Mouse (Mus musculus): ENCODE data around the gene Efcab9. TPM values are rescaled to one million over a fixed set of nuclear protein-coding genes. Genes with fewer than 3 reads are reported as not detected.
A peak's percentile ranks its signal among the peaks of the same experiment; 100 is the strongest.

Gene Efcab9
- polyA plus RNA-seq, 1 experiment from 2014 or later, result 0.29 TPM

DNA sequence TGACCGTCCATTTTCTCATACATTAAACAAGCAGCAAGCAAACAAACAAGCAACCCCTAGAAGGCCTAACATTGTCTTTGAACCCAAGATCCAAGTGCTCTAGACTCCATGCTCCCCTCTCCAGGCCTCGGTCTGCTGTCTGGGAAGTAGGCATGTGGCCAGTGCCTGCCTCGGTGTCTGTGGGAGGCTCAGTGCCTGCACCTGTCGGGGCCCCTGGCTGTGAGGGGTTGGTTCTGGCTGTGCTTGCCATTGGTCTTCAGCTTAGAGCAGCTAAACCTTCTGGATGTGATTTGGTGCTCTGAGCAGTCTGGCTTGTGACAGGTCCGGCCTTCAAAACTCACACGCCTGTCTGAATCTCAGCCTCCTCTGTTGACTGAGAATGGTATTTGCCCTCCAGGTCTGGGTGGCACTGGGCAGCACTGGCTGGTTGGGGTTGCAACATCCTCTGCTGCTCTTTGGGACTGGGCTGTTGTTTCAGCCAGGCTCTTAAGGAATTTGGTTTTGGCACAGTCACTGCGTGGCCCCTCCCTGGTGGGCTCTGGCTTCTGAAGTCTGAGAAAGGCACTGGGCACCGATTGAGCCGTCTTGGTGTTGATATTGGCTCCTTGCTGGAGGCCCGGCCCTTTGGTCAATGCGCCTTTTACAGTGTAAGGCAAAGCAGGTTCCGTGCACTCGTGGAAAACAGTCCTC is 20.7 kb upstream of the Efcab9 start:
- no peak for ATAC-seq (replicated peaks; ENCODE audit: low FRiP score)
- H3K4me2 ChIP-seq (ENCODE audit: low read depth, low read length, severe bottlenecking), result no peak overlapping the region
- 78% methylated on average over 13 of the region's 13 CpGs for WGBS
- no peaks in the 10 kb centered on the region for H3K36me3 ChIP-seq (ENCODE audit: control insufficient read depth, insufficient read depth, low read length)
- H3K4me3 ChIP-seq (ENCODE audit: low read depth, low read length), result no peak overlapping the region
- H3K4me1 ChIP-seq (replicated peaks; ENCODE audit: control insufficient read depth, insufficient read depth, low read length), result no peaks in the 10 kb centered on the region; the same call in 1 of the 2 replicates
- no peak overlapping the region for H3K27ac ChIP-seq (ENCODE audit: low read depth, low read length)
- H3K27me3 ChIP-seq (ENCODE audit: control insufficient read depth, insufficient read depth, low read length), result no peaks in the 10 kb centered on the region
- no peaks in the 10 kb centered on the region for H3K9me3 ChIP-seq (ENCODE audit: control insufficient read depth, low read length)
- no peak for DNase-seq (ENCODE audit: low spot score)
- no peak overlapping the region for H3K9ac ChIP-seq (ENCODE audit: low read length)

DNA sequence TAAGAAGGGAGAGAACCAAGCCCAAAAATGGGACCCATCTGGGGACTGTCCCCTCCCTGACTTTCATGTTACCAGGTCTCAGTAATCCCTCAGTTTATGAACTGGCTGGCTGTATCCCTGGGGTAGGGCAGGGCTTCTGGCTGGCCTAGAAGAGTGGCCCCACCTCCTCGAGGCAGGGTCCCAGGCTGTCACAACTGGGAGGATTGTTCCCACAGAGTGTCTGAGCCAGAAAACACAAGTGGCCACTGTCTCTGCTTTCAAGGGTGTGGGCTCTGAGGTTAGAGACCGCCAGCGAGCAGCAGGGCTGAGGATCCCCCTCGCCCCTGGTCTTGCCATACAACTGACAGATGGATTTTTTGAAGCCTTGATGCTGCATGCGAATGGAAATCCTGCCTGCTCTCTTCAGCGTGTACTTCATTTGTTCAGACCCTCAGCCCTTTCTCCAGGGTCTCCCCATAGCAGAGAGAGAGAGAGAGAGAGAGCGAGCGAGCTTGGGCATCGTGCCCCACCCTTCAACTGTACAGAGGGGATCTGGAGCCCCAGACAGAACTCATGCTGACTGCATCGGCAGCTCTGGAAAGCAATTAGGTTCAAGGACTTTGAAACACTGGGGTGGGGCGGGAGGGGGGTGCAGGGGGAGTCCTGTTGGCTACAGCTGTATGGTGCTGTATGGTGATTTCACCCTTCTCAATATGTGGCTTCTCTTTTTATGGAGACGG is 19.9 kb upstream of the Efcab9 start:
- Histone ChIP-seq H3K9ac (ENCODE audit: low read length) (no peak overlapping the region), H3K4me2 (ENCODE audit: low read depth, low read length, severe bottlenecking) (no peak overlapping the region), H3K9me3 (ENCODE audit: control insufficient read depth, low read length) (no peaks in the 10 kb centered on the region), H3K36me3 (ENCODE audit: control insufficient read depth, insufficient read depth, low read length) (no peaks in the 10 kb centered on the region), H3K4me1 (replicated peaks; ENCODE audit: control insufficient read depth, insufficient read depth, low read length) (no peaks in the 10 kb centered on the region; the same call in 1 of the 2 replicates), H3K27ac (ENCODE audit: low read depth, low read length) (no peak overlapping the region), H3K4me3 (ENCODE audit: low read depth, low read length) (no peak overlapping the region), H3K27me3 (ENCODE audit: control insufficient read depth, insufficient read depth, low read length) (no peaks in the 10 kb centered on the region)
- DNase-seq (ENCODE audit: low spot score) (no peak), ATAC-seq (replicated peaks; ENCODE audit: low FRiP score) (peak; percentile 42; the same call in 1 of the 2 replicates)
- WGBS, result 56% methylated on average over 12 of the region's 12 CpGs

GRCm38 (mm10) chr11:32551056-32551455 is 19.2 kb upstream of the Efcab9 start:
- no peak overlapping the region for H3K27ac ChIP-seq (ENCODE audit: low read depth, low read length)
- DNase-seq (ENCODE audit: low spot score) (no peak), ATAC-seq (replicated peaks; ENCODE audit: low FRiP score) (no peak)
- H3K4me1 ChIP-seq (replicated peaks; ENCODE audit: control insufficient read depth, insufficient read depth, low read length), result no peaks in the 10 kb centered on the region; the same call in 1 of the 2 replicates
- H3K27me3 ChIP-seq (ENCODE audit: control insufficient read depth, insufficient read depth, low read length), result no peaks in the 10 kb centered on the region
- H3K9ac ChIP-seq (ENCODE audit: low read length), result no peak overlapping the region
- no peaks in the 10 kb centered on the region for H3K36me3 ChIP-seq (ENCODE audit: control insufficient read depth, insufficient read depth, low read length)
- H3K4me2 ChIP-seq (ENCODE audit: low read depth, low read length, severe bottlenecking), result no peak overlapping the region
- WGBS, result 90% methylated on average over 4 of the region's 4 CpGs
- H3K9me3 ChIP-seq (ENCODE audit: control insufficient read depth, low read length), result no peaks in the 10 kb centered on the region
- H3K4me3 ChIP-seq (ENCODE audit: low read depth, low read length), result no peak overlapping the region

GRCm38 (mm10) chr11:32550102-32550501 is 18.2 kb upstream of the Efcab9 start:
- no peaks in the 10 kb centered on the region for H3K27me3 ChIP-seq (ENCODE audit: control insufficient read depth, insufficient read depth, low read length)
- ATAC-seq (replicated peaks; ENCODE audit: low FRiP score) (no peak), DNase-seq (ENCODE audit: low spot score) (no peak)
- 62% methylated on average over 4 of the region's 4 CpGs for WGBS
- H3K9ac ChIP-seq (ENCODE audit: low read length), result no peak overlapping the region
- H3K9me3 ChIP-seq (ENCODE audit: control insufficient read depth, low read length), result no peaks in the 10 kb centered on the region
- H3K4me2 ChIP-seq (ENCODE audit: low read depth, low read length, severe bottlenecking), result no peak overlapping the region
- H3K4me1 ChIP-seq (replicated peaks; ENCODE audit: control insufficient read depth, insufficient read depth, low read length), result no peaks in the 10 kb centered on the region; the same call in 1 of the 2 replicates
- no peak overlapping the region for H3K27ac ChIP-seq (ENCODE audit: low read depth, low read length)
- no peak overlapping the region for H3K4me3 ChIP-seq (ENCODE audit: low read depth, low read length)
- no peaks in the 10 kb centered on the region for H3K36me3 ChIP-seq (ENCODE audit: control insufficient read depth, insufficient read depth, low read length)

- no peak overlapping the region for H3K4me2 ChIP-seq (ENCODE audit: low read depth, low read length, severe bottlenecking)
- no peaks in the 10 kb centered on the region for H3K27me3 ChIP-seq (ENCODE audit: control insufficient read depth, insufficient read depth, low read length)
- no peak for ATAC-seq (replicated peaks; ENCODE audit: low FRiP score)
- no peaks in the 10 kb centered on the region; the same call in 1 of the 2 replicates for H3K4me1 ChIP-seq (replicated peaks; ENCODE audit: control insufficient read depth, insufficient read depth, low read length)
- 70% methylated on average over 6 of the region's 6 CpGs for WGBS
- no peak for DNase-seq (ENCODE audit: low spot score)
- no peaks in the 10 kb centered on the region for H3K36me3 ChIP-seq (ENCODE audit: control insufficient read depth, insufficient read depth, low read length)
- H3K9ac ChIP-seq (ENCODE audit: low read length), result no peak overlapping the region
- no peak overlapping the region for H3K27ac ChIP-seq (ENCODE audit: low read depth, low read length)
- H3K4me3 ChIP-seq (ENCODE audit: low read depth, low read length), result no peak overlapping the region
- no peaks in the 10 kb centered on the region for H3K9me3 ChIP-seq (ENCODE audit: control insufficient read depth, low read length)
Observed at GRCm38 (mm10) chr11:32549236-32549635, 17.4 kb upstream of the Efcab9 start.

DNA sequence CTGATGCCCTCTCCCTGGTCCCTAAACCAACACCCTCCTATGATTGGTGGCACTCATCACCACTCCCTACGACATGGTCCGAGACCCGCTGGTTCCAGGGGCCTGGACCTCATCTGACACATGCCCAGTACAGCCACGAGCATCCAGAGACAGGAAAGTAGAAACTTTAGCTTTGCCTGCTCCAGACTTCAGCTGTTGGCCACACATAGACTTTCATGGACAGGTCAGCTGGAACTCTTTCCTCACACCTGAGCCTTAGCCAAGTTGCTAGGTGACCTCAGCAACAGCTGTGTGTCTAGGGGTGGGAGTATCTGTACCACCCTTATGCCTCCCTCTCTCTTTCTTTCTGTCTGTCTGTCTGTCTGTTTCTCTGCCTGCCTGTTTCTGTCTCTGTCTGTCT is 16.4 kb upstream of the Efcab9 start:
- H3K4me2 ChIP-seq (ENCODE audit: low read depth, low read length, severe bottlenecking), result no peak overlapping the region
- no peak overlapping the region for H3K4me3 ChIP-seq (ENCODE audit: low read depth, low read length)
- H3K9ac ChIP-seq (ENCODE audit: low read length), result no peak overlapping the region
- H3K4me1 ChIP-seq (replicated peaks; ENCODE audit: control insufficient read depth, insufficient read depth, low read length), result no peaks in the 10 kb centered on the region; the same call in 1 of the 2 replicates
- H3K36me3 ChIP-seq (ENCODE audit: control insufficient read depth, insufficient read depth, low read length), result no peaks in the 10 kb centered on the region
- 91% methylated on average over 4 of the region's 4 CpGs for WGBS
- H3K27me3 ChIP-seq (ENCODE audit: control insufficient read depth, insufficient read depth, low read length), result no peaks in the 10 kb centered on the region
- ATAC-seq (replicated peaks; ENCODE audit: low FRiP score), result no peak
- no peak for DNase-seq (ENCODE audit: low spot score)
- H3K27ac ChIP-seq (ENCODE audit: low read depth, low read length), result no peak overlapping the region
- H3K9me3 ChIP-seq (ENCODE audit: control insufficient read depth, low read length), result no peaks in the 10 kb centered on the region

- Histone ChIP-seq H3K9me3 (ENCODE audit: control insufficient read depth, low read length) (no peaks in the 10 kb centered on the region), H3K4me2 (ENCODE audit: low read depth, low read length, severe bottlenecking) (no peak overlapping the region), H3K27me3 (ENCODE audit: control insufficient read depth, insufficient read depth, low read length) (no peaks in the 10 kb centered on the region), H3K9ac (ENCODE audit: low read length) (no peak overlapping the region), H3K4me3 (ENCODE audit: low read depth, low read length) (no peak overlapping the region), H3K27ac (ENCODE audit: low read depth, low read length) (no peak overlapping the region), H3K36me3 (ENCODE audit: control insufficient read depth, insufficient read depth, low read length) (no peaks in the 10 kb centered on the region), H3K4me1 (replicated peaks; ENCODE audit: control insufficient read depth, insufficient read depth, low read length) (peaks cover 2% of the 10 kb centered on the region; the same call in 1 of the 2 replicates)
- 84% methylated on average over 10 of the region's 10 CpGs for WGBS
- ATAC-seq (replicated peaks; ENCODE audit: low FRiP score) (no peak), DNase-seq (ENCODE audit: low spot score) (no peak)
Observed at GRCm38 (mm10) chr11:32547391-32547947, 15.6 kb upstream of the Efcab9 start.

- no peak for DNase-seq (ENCODE audit: low spot score)
- 0 out of 2 replicates have a peak, but pooled peaks cover 2% of the 10 kb centered on the region for H3K4me1 ChIP-seq (replicated peaks; ENCODE audit: control insufficient read depth, insufficient read depth, low read length)
Observed at GRCm38 (mm10) chr11:32546483-32546882, 14.6 kb upstream of the Efcab9 start.

More at GRCm38 (mm10) chr11:32546483-32546882, 14.6 kb upstream of the Efcab9 start:
- Histone ChIP-seq H3K9ac (ENCODE audit: low read length) (no peak overlapping the region), H3K9me3 (ENCODE audit: control insufficient read depth, low read length) (no peaks in the 10 kb centered on the region), H3K36me3 (ENCODE audit: control insufficient read depth, insufficient read depth, low read length) (no peaks in the 10 kb centered on the region), H3K4me3 (ENCODE audit: low read depth, low read length) (no peak overlapping the region), H3K27me3 (ENCODE audit: control insufficient read depth, insufficient read depth, low read length) (no peaks in the 10 kb centered on the region), H3K4me2 (ENCODE audit: low read depth, low read length, severe bottlenecking) (no peak overlapping the region), H3K27ac (ENCODE audit: low read depth, low read length) (no peak overlapping the region)
- 94% methylated on average over 5 of the region's 5 CpGs for WGBS
- ATAC-seq (replicated peaks; ENCODE audit: low FRiP score), result no peak
